Mouse (Mus musculus) layer of hippocampus, adult 2 months (tissue): ENCODE data around the gene Sfn. TPM values are rescaled to one million over a fixed set of nuclear protein-coding genes. Genes with fewer than 3 reads are reported as not detected.

Experiments used
- DNase-seq, 2 experiments: peaks; one replicate each; pipeline ENCODE4 v3.0.0; 2022; ENCODE audit warnings: low spot score in 2 of 2
- H3K27ac ChIP-seq: fragments of 200-600 bp; 2 replicates; pipeline ENCODE4 v1.8.1; 2022
- H3K4me3 ChIP-seq: fragments of 200-600 bp; 2 replicates; pipeline ENCODE4 v1.8.1; 2022; ENCODE audit warnings: mild to moderate bottlenecking
- CTCF ChIP-seq: fragments of 200-600 bp; conservative IDR thresholded peaks from 2 replicates; pipeline ENCODE4 v1.8.1; 2022; ENCODE audit warnings: antibody characterized with exemption, mild to moderate bottlenecking, moderate library complexity
- microRNA-seq, 2 experiments: library from miRNA; unstranded; fragments of <30 nt; microRNA quantifications; one replicate each; pipeline ENCODE4 v1.2.0; 2021
- total RNA-seq, 2 experiments: library from RNA; stranded (reverse); gene quantifications; 2 replicates each; pipeline ENCODE4 v1.2.3; 2021

The Sfn gene
- total RNA-seq, 2 experiments from 2014 or later, result 1.6 to 1.8 TPM

DNA sequence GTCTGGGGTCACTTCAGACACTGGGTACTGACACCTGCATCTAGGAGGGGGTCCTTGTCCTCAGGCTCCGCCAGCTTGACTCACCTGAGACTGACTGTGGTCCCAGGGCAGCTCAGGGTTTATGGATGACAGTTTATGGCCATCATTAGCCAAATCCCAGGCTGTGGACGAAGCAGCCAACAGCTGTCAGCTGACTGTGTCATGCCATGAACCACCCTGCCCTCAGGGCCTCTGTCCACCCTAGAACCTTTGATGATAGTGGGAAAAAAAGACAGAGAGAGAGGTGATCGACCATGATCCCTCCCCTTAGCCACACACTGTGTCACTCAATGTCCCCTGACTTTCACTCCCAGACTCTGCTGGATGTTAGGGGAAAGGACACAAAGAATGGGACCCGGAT, 40.3 kb downstream of the Sfn start:
- Histone ChIP-seq H3K4me3 (no peak overlapping the region), H3K27ac (no peak overlapping the region)
- DNase-seq, result no peak
- TF ChIP-seq CTCF, result no peak

DNA sequence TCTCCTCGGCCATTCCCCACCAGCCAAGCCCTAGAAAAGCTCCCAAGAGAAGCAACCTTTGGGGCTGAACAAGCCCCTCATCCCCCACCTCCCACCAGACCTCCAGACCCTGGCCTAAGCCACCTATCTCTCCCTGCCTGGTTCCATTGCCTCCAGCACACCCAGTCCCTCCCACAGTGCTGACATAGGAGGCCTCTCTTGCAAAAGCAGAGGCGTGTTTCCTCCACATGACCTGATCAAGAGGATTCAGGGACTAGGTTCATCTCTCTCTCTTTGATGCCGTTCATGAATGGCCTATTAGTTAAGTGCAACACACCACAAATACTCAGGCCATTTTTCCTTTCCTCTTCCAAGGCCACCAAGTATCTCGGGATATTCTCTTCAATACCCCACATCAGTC, 42.1 kb downstream of the Sfn start:
- Histone ChIP-seq H3K27ac (no peak overlapping the region), H3K4me3 (no peak overlapping the region)
- DNase-seq, result no peak
- no peak for TF ChIP-seq CTCF

DNA sequence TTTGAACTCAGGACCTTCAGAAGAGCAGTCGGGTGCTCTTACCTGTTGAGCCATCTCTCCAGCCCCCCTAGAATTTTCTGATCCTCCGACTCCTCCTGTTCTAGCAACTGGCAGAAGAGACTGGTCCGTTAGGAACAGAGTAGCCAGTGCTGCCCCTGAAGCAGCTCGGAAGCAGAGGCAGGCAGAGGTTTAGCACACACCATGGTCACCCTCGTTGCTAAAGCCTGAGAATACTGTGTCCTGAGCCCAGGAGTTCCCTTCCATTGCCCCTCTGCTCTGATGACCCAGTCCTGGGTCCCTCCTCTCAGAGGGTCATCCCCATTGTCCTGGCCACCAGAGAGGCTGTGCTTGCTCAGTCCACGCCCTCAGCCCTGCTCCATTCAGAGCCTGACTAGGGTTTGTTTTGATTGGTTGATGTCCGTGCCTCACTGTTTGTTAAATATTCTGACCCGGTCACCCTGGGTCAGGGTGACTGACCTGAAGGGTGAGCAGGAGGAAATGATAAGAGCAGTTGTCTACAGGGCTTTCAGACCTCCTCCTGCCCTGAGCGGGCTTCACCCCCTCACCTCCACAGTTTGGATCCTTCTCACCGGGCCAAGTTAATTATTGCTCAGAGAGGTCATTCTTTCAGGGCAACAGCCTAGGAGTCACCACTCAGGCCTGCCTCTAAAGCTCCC, 44.8 kb downstream of the Sfn start:
- no peak for DNase-seq
- Histone ChIP-seq H3K27ac (no peak overlapping the region), H3K4me3 (no peak overlapping the region)
- no peak for TF ChIP-seq CTCF

DNA sequence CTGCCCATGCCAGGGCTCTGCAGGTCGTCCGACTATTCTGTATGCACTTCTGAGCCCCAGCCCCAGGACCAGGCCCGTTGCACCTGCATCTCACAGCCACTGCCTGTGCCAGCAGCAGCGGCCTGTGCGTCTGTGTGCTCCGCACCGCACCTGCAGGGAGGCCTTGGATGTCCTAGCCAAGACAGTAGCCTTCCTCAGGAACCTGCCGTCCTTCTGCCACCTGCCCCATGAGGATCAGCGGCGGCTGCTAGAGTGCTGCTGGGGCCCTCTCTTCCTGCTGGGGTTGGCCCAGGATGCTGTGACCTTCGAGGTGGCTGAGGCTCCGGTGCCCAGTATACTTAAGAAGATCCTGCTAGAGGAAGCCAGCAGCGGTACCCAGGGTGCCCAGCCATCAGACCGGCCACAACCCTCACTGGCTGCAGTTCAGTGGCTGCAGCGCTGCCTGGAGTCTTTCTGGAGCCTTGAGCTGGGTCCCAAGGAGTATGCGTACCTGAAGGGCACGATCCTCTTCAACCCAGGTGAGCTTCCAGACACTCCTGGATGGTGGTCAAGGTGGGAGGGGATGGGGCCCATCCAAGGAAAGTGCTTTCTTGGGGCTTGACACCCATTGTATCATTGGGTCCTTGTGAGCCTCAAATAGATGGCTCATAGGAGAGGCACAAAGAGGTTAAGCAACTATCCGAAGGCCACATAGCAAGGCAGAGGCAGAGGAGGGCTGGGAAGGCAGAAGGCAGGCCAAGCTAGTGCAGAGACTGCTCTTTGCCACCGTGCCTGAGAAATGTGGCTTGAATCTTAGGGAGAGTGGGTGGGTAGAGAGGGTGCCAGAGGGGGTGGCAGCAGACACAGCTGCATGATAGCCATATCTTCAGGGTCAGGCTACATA, 48.3 kb downstream of the Sfn start:
- Histone ChIP-seq H3K4me3 (no peak overlapping the region), H3K27ac (no peak overlapping the region)
- no peak for TF ChIP-seq CTCF
- DNase-seq, result no peak

DNA sequence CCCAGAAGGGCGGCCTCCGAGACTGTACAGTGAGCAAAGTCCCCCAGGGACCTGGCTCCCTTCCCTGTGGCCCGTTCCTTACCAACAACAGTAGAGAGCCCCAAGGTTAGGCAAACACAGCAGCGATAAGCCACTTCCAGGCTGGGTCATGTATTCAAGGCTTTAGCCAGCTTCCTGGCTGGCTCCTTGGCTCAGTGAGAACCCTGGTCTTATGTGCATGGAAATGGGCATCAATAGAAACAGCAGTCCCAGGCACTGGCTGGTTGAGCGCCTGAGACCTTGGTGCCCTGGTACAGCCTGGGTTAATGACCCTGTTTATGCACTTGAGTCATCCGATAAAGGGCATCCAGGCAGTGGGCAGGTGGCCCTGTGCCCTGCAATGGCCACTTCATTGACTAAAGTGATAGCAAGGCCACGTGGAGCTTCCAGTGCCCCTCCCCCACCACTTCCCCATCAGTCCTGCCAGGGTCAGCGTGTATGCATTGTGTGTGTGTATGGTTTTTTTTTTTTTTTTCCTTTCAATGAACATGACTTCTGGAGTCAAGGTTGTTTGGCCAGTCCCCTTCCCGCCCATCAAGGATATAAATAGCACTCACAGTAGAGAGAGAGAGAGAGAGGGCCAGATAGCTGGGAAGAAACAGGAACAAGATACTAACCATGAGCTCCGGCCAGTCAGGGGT, 49.1 kb downstream of the Sfn start, which contains the start of gene Nr0b2:
TSS of gene Nr0b2 (plus strand) at position 609 of the 680 bp plus-strand sequence.
- Histone ChIP-seq H3K27ac (no peak within 1 kb of the TSS), H3K4me3 (no peak within 1 kb of the TSS)
- no peak for TF ChIP-seq CTCF
- DNase-seq, result no peak

DNA sequence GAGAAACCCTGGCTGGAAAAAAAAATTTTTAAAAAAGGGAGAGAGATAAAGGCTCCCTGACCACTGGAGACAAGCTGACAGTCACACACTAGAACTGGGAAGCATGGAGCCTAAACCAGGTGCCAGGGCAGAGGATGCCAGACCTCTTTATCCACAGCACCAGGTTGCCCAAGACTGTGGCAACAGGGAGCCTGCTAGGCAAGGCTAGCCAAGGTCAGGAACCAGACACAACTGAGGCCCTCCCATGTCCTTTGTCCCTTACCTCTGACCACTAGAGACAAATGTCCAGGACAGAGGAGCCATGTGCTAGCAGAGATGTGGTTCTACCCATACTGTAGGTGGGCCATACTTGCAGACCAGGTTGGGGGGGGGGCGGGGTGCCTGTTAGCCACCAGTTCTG, 49.9 kb downstream of the Sfn start:
- Histone ChIP-seq H3K27ac (no peak overlapping the region), H3K4me3 (no peak overlapping the region)
- TF ChIP-seq CTCF, result no peak
- DNase-seq, result no peak

Small RNA genes lying within 50 kb of the gene (microRNA-seq; reads per million reads assigned to microRNA genes)
- 0 reads per million in 2 experiments for gene Gm23158

Other genes starting within 250 kb of the Sfn start
- gene Wdtc1, start 248.7 kb downstream of the Sfn start, total RNA-seq, result 10 to 100 TPM; 78.8 to 82.5 TPM
- 10 to 100 TPM; 59.1 to 63.4 TPM for gene Slc9a1, start 232.5 kb downstream of the Sfn start, total RNA-seq
- gene Tent5b, start 122.0 kb downstream of the Sfn start, total RNA-seq, result not detected
- 100 to 1,000 TPM; 154 to 165 TPM for gene Trnp1, start 103.6 kb downstream of the Sfn start, total RNA-seq
- gene Kdf1, start 83.2 kb downstream of the Sfn start, total RNA-seq, result under 1 TPM in 1 of 2 experiments, not detected in 1; 0.34 TPM
- gene Nudc, start 56.2 kb downstream of the Sfn start, total RNA-seq, result 100 to 1,000 TPM; 123 to 128 TPM
- gene Nr0b2, start 48.8 kb downstream of the Sfn start, total RNA-seq, result not detected
- 10 to 100 TPM in 1 of 2 experiments, 1 to 10 TPM in 1; 6.5 to 10.3 TPM for gene Gpatch3, start 27.4 kb downstream of the Sfn start, total RNA-seq
- 10 to 100 TPM; 10.7 to 11.6 TPM for gene Gpn2, start 17.8 kb downstream of the Sfn start, total RNA-seq
- gene Zdhhc18, start 48.0 kb upstream of the Sfn start, total RNA-seq, result 10 to 100 TPM; 37.1 to 38.0 TPM
- 1 to 10 TPM; 9.1 to 9.7 TPM for gene Pigv, start 70.5 kb upstream of the Sfn start, total RNA-seq
- 10 to 100 TPM; 83.2 to 88.6 TPM for gene Arid1a, start 154.6 kb upstream of the Sfn start, total RNA-seq